Mouse (Mus musculus): ENCODE results near the gene Wfdc21.
A peak's percentile ranks its signal among the peaks of the same experiment; 100 is the strongest.

Gene Wfdc21

GRCm38 (mm10) chr11:83746681-83747080, at the start of gene Wfdc21:
TSS of gene Wfdc21 (plus strand) at chr11:83746940.
- DNase-seq (ENCODE audit: low read depth, low spot score) = no peak

DNA sequence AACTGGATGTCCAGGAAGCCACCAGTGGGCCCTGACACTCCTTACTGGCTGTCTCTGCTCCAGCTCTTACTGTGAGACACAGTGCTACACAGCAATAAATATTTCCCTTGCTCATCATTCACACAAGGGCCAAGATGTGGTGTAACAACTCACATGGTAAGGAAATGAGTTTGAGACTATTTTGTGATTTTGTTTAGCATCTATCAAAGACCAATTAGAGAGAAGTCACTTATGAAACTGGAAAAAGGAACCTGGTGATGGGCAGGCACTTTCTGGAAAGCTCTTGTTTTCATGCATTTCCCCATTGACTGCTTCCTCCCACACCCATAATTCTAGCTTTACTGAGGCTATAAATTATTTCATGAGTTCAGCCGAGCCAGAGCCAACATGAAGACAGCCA, 43.0 kb upstream of the Wfdc21 start, which contains the start of gene Wfdc17:
Gene Wfdc17, plus strand, starts transcription at position 287 of the 400 bp plus-strand sequence.
- no peak for DNase-seq (ENCODE audit: low read depth, low spot score)

GRCm38 (mm10) chr11:83708715-83709114, 38.0 kb upstream of the Wfdc21 start, which contains the start of gene Wfdc18:
TSS of gene Wfdc18 (plus strand) at chr11:83709015.
- DNase-seq (ENCODE audit: low read depth, low spot score) = no peak

DNA sequence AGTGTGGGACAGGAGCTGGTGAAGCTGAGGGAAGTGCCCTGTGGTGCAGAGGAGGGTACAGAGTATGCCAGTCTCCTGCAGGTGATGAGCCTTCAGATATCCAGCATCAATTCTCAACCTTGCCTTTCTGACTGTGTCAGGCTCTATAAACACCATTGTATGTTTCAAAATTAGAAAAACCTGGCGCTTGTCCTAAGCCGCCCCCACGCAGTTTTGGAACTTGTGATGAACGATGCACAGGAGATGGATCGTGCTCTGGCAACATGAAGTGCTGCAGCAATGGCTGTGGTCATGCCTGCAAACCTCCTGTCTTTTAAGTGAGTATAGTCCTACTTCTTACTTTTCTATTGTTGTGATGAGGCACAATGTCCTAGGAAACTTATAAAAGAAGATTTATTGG, 37.1 kb upstream of the Wfdc21 start:
- no peak for DNase-seq (ENCODE audit: low read depth, low spot score)

DNA sequence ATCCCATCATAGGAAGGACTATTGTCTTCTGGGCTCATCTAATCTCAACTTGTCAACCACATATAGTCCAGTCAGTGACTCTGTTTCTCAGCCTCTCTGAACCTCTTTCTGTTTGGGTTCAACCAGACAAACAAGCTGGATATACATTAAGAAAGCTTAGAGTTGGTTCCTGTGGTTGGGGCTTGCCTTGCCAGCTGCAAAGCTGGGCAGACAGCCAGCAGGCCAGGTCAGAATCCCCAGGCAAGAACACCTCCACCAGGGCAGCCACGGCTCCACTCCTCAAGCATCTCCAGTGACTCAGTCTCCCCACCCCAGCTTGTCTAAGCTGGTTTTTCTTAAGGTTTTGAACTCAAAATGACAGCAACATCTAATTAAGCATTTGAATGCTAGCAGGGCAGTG, 34.1 kb upstream of the Wfdc21 start:
- DNase-seq (ENCODE audit: low read depth, low spot score) = no peak

DNA sequence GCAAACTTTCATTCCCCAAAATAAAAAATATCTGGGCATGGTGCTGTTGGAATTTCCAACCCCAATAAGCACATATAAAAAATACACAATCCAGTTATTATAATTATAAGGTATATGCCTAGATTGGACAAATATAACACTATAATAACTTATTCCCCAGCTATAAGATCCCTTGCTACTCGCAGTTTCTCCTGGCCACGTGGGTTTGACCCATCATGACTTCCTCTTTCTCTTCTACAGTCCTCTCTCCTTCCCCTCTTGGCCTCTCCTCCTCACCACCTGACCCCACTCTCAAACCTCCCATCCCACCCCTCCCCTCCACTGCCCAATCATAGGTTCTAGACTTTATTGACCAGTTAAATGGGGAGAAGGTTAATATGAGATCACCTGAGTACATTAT, 32.8 kb upstream of the Wfdc21 start:
- DNase-seq (ENCODE audit: low read depth, low spot score) = no peak

GRCm38 (mm10) chr11:83717042-83717665, 29.6 kb upstream of the Wfdc21 start:
- DNase-seq (ENCODE audit: low read depth, low spot score) = no peak

- no peak for DNase-seq (ENCODE audit: low read depth, low spot score)
These were observed 26.0 kb upstream of the Wfdc21 start for GRCm38 (mm10) chr11:83720766-83721165.

DNA sequence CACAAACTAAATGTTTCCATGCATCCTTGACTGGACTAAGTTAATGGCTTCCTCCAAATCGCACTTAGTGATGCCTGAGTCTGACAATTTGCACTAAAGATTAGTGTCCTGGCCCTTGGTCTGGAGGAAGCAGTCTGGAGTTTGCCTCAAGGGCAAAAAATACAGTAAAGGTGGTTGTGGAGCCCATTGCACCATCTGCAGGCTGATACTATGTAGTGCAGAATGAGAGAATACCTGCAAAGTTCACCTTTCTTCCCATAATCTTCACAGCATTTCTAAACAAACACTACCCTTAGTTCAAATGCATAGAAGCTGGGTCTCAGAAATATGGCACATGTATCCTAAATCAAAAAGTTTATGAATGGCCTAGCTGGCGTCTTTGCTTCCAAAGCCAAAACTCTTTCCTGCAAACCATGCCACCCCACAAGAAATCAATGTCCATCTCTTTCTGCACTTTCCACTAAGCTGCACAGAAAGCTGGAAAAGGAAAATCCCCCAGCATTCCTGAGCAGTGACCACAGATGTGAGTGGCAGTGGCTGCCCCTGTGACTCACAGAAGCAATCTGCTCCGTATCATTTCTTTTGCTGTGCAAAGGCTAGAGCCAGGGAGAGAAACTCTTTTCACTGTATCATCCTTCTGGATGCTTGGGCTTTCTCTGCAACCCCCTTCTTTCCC, 17.8 kb upstream of the Wfdc21 start:
- DNase-seq (ENCODE audit: low read depth, low spot score) = peak; percentile 18

- DNase-seq (ENCODE audit: low read depth, low spot score) = no peak
These were observed 15.6 kb upstream of the Wfdc21 start for GRCm38 (mm10) chr11:83731116-83731515.

DNA sequence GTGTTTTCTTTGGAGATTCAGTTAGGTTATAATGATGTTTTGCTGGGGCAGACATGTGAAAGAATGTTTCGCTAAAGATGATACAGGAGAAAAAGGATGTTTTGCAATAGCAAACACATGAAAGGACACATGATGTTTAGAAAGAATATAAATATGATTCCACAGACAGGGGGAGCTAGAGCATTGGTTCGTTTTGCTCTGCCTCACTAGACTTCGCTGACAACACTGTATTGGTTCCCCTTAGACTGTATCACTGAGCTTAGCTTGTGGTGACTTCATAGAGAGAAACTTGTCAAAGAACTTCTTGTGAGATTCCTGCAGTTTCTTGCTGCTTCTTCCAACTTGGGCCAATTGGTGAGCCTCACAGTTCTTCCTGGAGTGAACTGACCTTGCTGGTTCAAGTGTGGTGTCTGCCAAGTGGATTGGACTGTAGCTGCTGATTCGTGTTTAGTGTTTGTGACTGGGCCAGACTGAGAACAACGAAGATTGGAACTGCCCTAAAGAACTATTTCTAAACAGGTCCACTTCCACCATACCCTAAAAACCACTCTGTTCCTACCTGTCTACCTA, 13.6 kb upstream of the Wfdc21 start:
- DNase-seq (ENCODE audit: low read depth, low spot score) = no peak

DNA sequence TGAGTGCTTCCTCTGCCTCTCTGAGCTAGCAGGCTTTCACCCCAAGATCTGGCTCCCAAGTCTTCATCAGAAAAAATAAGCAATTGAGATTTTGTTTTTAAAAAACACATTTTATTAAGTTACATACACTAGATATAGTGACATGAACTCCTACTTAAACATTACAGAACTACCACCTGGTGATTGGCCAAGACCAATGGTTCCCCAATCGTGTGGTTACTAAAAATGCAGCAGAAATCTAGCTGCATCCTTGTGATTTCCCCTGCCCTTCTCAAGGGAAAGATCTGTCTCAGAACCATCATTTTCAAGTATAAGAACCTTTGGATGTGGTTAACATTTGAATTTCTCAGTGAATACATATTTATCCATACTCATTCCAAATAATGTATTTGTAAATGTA, 12.5 kb upstream of the Wfdc21 start:
- DNase-seq (ENCODE audit: low read depth, low spot score) = no peak

- DNase-seq (ENCODE audit: low read depth, low spot score) = no peak
These were observed 10.9 kb upstream of the Wfdc21 start for GRCm38 (mm10) chr11:83735881-83736280.

DNA sequence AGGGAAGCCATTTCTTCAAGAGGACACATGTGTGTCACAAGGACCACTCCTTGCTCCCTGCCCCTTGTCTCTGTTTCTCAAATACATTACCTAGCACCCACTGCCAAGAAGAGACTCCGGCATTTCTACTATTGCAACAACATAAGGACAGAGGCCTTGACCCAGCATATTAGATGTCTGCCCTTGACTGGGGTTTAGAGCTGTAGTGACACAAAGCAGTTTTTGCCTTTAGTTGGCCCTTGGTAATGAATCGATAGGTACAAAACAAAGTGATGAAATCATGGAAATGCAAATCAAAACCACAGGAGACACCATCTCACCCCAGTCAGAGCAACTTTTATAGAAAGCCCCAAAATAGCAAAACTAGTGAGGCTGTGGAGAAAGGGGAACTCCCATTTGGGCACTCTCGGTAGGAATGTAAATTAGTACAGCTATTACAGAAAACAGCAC, 9.6 kb upstream of the Wfdc21 start:
- no peak for DNase-seq (ENCODE audit: low read depth, low spot score)

DNA sequence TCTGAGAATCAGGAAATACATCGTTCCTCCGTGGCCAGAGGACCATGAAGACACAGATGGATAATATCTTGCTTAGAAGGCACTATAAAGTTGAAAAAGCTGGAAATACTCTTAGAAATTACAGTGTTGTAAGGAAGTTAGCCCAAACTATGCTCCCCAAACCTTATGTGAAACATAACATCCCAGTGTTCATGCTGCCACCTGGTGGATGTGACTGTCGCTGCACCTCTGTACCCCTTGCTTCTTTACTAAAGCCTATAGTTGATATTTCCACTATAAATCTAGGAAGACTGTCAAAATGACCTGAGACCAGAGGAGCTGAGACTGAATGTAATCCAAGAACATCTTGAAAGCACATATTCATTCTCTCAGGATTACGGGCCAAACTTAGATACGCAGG, 7.5 kb upstream of the Wfdc21 start:
- peak; percentile 56 for DNase-seq (ENCODE audit: low read depth, low spot score)

- no peak for DNase-seq (ENCODE audit: low read depth, low spot score)
These were observed 6.2 kb upstream of the Wfdc21 start for GRCm38 (mm10) chr11:83740443-83740991.

- no peak for DNase-seq (ENCODE audit: low read depth, low spot score)
These were observed 4.9 kb upstream of the Wfdc21 start for GRCm38 (mm10) chr11:83741841-83742240.

DNA sequence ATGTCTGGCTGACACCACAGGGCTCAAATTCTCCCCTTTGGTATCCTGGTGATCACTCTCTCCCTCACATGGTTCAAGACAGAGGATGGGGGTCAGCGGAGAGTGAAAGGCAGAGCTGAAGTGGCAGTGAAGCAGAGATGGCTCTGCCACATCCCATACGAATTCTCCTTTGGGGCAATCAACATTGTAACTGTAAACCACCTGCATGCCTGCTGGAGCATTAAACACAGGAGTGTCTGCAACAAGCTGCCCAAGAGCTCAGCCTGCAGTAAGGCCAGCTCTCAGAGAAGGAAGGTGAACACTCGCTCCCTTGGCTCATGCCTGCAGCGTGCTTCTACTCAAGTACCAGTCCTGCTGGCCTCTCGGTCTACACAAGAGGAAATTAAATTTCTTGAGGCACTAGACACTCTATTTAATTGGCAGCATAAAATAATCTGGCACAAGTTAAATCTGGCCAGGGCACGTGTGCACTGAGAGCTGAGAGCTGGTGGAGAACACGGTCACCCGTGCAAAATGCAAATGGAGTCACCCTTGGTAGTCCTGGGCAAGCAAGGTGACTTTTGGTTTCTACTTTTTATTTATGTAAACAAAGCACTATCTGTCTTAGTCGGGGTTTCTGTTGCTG, 3.9 kb upstream of the Wfdc21 start:
- DNase-seq (ENCODE audit: low read depth, low spot score) = no peak

DNA sequence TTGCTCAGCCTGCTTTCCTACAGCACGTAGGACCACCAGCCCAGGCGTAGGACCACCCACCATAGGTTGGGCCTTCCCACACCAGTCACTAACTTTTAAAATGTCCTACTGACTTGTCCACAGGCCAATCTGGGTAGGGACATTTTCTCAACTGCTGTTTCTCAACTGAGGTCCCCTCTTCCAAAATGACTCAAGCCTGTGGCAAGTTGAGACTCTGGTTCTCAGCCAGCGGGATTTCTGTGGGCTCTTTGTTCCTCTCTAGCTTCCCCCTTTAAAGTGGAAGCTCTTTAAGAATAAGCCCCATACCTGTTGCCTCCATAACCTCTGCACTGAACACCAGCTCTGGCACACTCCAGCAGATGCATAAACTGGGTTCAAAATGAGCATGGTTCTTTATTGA, 3.2 kb upstream of the Wfdc21 start:
- no peak for DNase-seq (ENCODE audit: low read depth, low spot score)

GRCm38 (mm10) chr11:83746152-83746551, 588 bp upstream of the Wfdc21 start:
- no peak for DNase-seq (ENCODE audit: low read depth, low spot score)

DNA sequence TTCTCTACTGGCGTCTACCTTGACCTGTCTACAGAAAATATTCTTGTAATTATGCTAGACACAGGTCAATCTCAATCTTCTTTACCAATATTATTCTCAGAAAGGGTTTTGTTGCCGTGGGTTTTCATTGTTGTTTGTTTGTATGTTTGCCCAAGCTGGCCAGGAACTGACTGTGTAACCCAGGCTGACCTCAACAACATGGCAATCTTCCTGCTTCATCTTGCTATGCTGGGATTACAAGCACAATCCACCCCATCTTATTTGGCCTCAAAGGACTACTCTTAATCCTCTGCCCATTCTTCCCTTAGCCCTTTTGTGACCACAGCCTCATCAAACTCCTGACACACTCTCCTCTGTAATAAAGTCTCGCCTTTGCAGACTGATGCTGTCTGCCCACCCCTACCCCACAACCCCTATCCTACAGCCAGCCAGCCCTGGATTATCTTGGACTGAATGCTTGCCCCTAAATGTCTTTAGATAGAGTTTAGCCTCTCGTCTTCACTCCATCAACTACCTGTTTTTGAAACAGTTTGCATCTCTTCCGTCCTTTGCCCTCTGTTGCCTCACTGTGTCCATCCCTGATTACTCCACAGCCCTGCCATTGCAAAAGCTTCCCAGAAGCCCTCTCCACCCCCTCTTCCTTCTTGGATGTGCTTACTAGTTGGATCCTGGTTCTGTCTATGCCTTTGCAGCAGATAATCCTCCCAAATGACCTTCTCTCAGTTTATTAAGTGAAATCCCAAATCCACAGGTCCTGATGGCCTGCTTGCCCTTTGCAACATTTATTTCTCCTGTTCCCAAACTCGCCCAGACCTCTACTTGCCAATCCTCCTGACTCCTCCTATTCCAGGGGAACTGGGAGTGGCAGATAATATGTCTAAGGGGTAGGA, 881 bp downstream of the Wfdc21 start:
- no peak for DNase-seq (ENCODE audit: low read depth, low spot score)

All from R1 (cell line).